9 mouse cellular contexts compared by ENCODE assay signal in the genomic region with DNA sequence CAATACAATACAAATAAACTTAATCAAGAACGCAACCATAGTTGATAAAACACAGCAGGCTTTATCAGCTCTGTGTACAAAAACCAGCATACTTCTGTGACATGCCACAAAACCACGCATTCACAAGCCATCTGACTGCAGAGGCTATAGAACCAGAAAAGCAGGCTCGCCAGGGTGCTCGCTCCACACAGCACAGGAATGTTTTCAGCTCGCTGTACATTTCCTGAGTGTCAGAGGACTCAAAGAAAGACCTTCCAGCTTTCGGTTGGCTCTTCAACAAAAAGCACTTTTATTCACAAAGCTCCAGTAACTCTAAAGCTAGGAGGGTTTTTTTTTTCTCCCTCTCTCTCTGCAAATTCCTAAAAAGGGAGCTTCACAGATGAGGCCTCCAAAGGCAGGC. TPM values are rescaled to one million over a fixed set of nuclear protein-coding genes. Genes with fewer than 3 reads are reported as not detected.
DNase-seq lines count a peak whose midpoint lies in the region; ATAC-seq and TF ChIP-seq lines count a peak whose summit lies in the region.
"Had no signal": no experiment of that assay in that cellular context is flagged by ENCODE, and none has a peak within 500 bp of the region (broad histone marks: within the 10 kb centered on the region; RNA-seq: fewer than 3 reads in every experiment).

No protein-coding gene starts in this region.

- DNase-seq in layer of hippocampus, adult 2 months (ENCODE audit: low spot score in 2 of 2), result no peak
- DNase-seq in layer of hippocampus, postnatal 36 days, result no peak
- DNase-seq in kidney, postnatal 14 days, result peak; percentile 48
- DNase-seq in gastrocnemius, postnatal 10 days, result no peak
- DNase-seq in cerebellum, adult 18-20 months, result no peak
- DNase-seq in gastrocnemius, adult 8-10 months (ENCODE audit: low spot score in 2 of 2), result no peak

- no peaks in the 10 kb centered on the region for H3K9me3 ChIP-seq in embryonic facial prominence, embryonic 15.5 days (replicated peaks)
- no peaks in the 10 kb centered on the region for H3K9me3 ChIP-seq in neural tube, embryonic 13.5 days

- no peaks in the 10 kb centered on the region for H3K27me3 ChIP-seq in embryonic facial prominence, embryonic 15.5 days
- no peaks in the 10 kb centered on the region for H3K27me3 ChIP-seq in neural tube, embryonic 13.5 days

- WGBS in embryonic facial prominence, embryonic 15.5 days, result 30% methylated on average over 6 of the region's 6 CpGs
- WGBS in neural tube, embryonic 13.5 days, result 19% methylated on average over 6 of the region's 6 CpGs

- H3K36me3 ChIP-seq in embryonic facial prominence, embryonic 15.5 days, result no peaks in the 10 kb centered on the region
- H3K36me3 ChIP-seq in neural tube, embryonic 13.5 days, result no peaks in the 10 kb centered on the region

- H3K4me2 ChIP-seq in embryonic facial prominence, embryonic 15.5 days (replicated peaks), result 0 out of 2 replicates have a peak overlapping the region, but pooled peaks have one; percentile 4
- 0 out of 2 replicates have a peak overlapping the region, but pooled peaks have one; percentile 9 for H3K4me2 ChIP-seq in neural tube, embryonic 13.5 days

- H3K9ac ChIP-seq in embryonic facial prominence, embryonic 15.5 days, result no peak overlapping the region
- H3K9ac ChIP-seq in neural tube, embryonic 13.5 days, result no peak overlapping the region
- H3K9ac ChIP-seq: liver, embryonic 14.5 days had no signal

- no peak for TF ChIP-seq CTCF in layer of hippocampus, adult 2 months (conservative IDR thresholded peaks at IDR 0.05)

- H3K4me1 ChIP-seq in embryonic facial prominence, embryonic 15.5 days, result peaks cover 22% of the 10 kb centered on the region
- peaks cover 38% of the 10 kb centered on the region for H3K4me1 ChIP-seq in neural tube, embryonic 13.5 days (replicated peaks)

- peak overlapping the region; percentile 83 for H3K27ac ChIP-seq in layer of hippocampus, adult 2 months
- H3K27ac ChIP-seq in embryonic facial prominence, embryonic 15.5 days (replicated peaks), result peak overlapping the region; percentile 77
- peak overlapping the region; percentile 84 for H3K27ac ChIP-seq in neural tube, embryonic 13.5 days (replicated peaks)
- H3K27ac ChIP-seq: liver, embryonic 14.5 days had no signal

- H3K4me3 ChIP-seq in layer of hippocampus, adult 2 months, result no peak overlapping the region
- H3K4me3 ChIP-seq in embryonic facial prominence, embryonic 15.5 days (replicated peaks), result no peak overlapping the region
- H3K4me3 ChIP-seq in neural tube, embryonic 13.5 days, result no peak overlapping the region

- ATAC-seq in embryonic facial prominence, embryonic 15.5 days (ENCODE audit: insufficient number of reproducible peaks, low FRiP score, low TSS enrichment, low read depth), result no peak
- peak; percentile 66; the same call in 1 of the 2 replicates for ATAC-seq in neural tube, embryonic 13.5 days (ENCODE audit: low read depth)

RNA-seq across cellular contexts. Expression of a gene that starts 53.9 kb away (rescaled TPM):
- total RNA-seq in layer of hippocampus, adult 2 months (2021), result 100 to 1,000 TPM; 128 to 130 TPM
- 100 to 1,000 TPM; 114 to 131 TPM for total RNA-seq in layer of hippocampus, postnatal 36 days (2021)
- polyA plus RNA-seq in embryonic facial prominence, embryonic 15.5 days (2015; fragmentation: Nextera tagmentation; extraction: Ambion mirVana), result 2.7 and 2.8 TPM in 2 replicates
- 4.2 and 4.4 TPM in 2 replicates for polyA plus RNA-seq in neural tube, embryonic 13.5 days (2015; fragmentation: Nextera tagmentation; extraction: Ambion mirVana)
- 1 to 10 TPM; 7.5 to 9.5 TPM for total RNA-seq in gastrocnemius, postnatal 10 days (2021)
- 1 to 10 TPM; 1.3 to 3.1 (median 2.1) TPM for total RNA-seq in gastrocnemius, adult 8-10 months (2022)

Comparison
In these comparisons a context has a peak if more than half of its experiments do, and no peak if none do; other contexts are left out.
1. RNA of a gene that starts 53.9 kb away (total RNA-seq): 114 to 131 TPM in layer of hippocampus, postnatal 36 days and 128 to 130 TPM in layer of hippocampus, adult 2 months; 7.5 to 9.5 TPM in gastrocnemius, postnatal 10 days and 1.3 to 3.1 TPM in gastrocnemius, adult 8-10 months; every median in the first group is over 10 times any median in the second.
2. Peak in every context shown above with its lines, with median percentiles within 50 percentile points of each other: H3K27ac ChIP-seq.